Mouse (Mus musculus): ENCODE data around the gene Slc39a10. TPM values are rescaled to one million over a fixed set of nuclear protein-coding genes. Genes with fewer than 3 reads are reported as not detected.

Gene Slc39a10
- polyA plus RNA-seq, 1 experiment from 2014 or later, result 82.1 TPM

GRCm38 (mm10) chr1:46885231-46885630, 7.4 kb downstream of the Slc39a10 start:
- WGBS, result 18% methylated on average over 3 of the region's 3 CpGs
- H3K4me1 ChIP-seq (ENCODE audit: control insufficient read depth, insufficient read depth, low read length), result no peaks in the 10 kb centered on the region

GRCm38 (mm10) chr1:46879951-46880350, 12.7 kb downstream of the Slc39a10 start:
- Histone ChIP-seq H3K36me3 (ENCODE audit: control insufficient read depth, insufficient read depth, low read length) (no peaks in the 10 kb centered on the region), H3K4me3 (ENCODE audit: low read depth, low read length) (no peak overlapping the region), H3K27ac (ENCODE audit: low read depth, low read length) (no peak overlapping the region), H3K27me3 (ENCODE audit: control insufficient read depth, insufficient read depth, low read length) (no peaks in the 10 kb centered on the region), H3K9me3 (ENCODE audit: control insufficient read depth, low read length) (no peaks in the 10 kb centered on the region), H3K4me2 (ENCODE audit: low read depth, low read length) (no peak overlapping the region), H3K4me1 (ENCODE audit: control insufficient read depth, insufficient read depth, low read length) (no peaks in the 10 kb centered on the region), H3K9ac (replicated peaks; ENCODE audit: low read depth, low read length) (no peak overlapping the region)
- no peak for ATAC-seq (ENCODE audit: low read depth)

More at GRCm38 (mm10) chr1:46885231-46885630, 7.4 kb downstream of the Slc39a10 start:
- Histone ChIP-seq H3K27me3 (ENCODE audit: control insufficient read depth, insufficient read depth, low read length) (no peaks in the 10 kb centered on the region), H3K27ac (ENCODE audit: low read depth, low read length) (no peak overlapping the region), H3K9ac (replicated peaks; ENCODE audit: low read depth, low read length) (no peak overlapping the region), H3K4me3 (ENCODE audit: low read depth, low read length) (no peak overlapping the region), H3K4me2 (ENCODE audit: low read depth, low read length) (no peak overlapping the region), H3K36me3 (ENCODE audit: control insufficient read depth, insufficient read depth, low read length) (no peaks in the 10 kb centered on the region), H3K9me3 (ENCODE audit: control insufficient read depth, low read length) (no peaks in the 10 kb centered on the region)
- no peak for ATAC-seq (ENCODE audit: low read depth)

- no peak overlapping the region for H3K9ac ChIP-seq (replicated peaks; ENCODE audit: low read depth, low read length)
- no peak overlapping the region for H3K27ac ChIP-seq (ENCODE audit: low read depth, low read length)
- H3K4me2 ChIP-seq (ENCODE audit: low read depth, low read length), result no peak overlapping the region
- no peaks in the 10 kb centered on the region for H3K27me3 ChIP-seq (ENCODE audit: control insufficient read depth, insufficient read depth, low read length)
- H3K36me3 ChIP-seq (ENCODE audit: control insufficient read depth, insufficient read depth, low read length), result no peaks in the 10 kb centered on the region
- 82% methylated on average over 3 of the region's 3 CpGs for WGBS
- H3K4me1 ChIP-seq (ENCODE audit: control insufficient read depth, insufficient read depth, low read length), result no peaks in the 10 kb centered on the region
- no peak for ATAC-seq (ENCODE audit: low read depth)
- no peaks in the 10 kb centered on the region for H3K9me3 ChIP-seq (ENCODE audit: control insufficient read depth, low read length)
- no peak overlapping the region for H3K4me3 ChIP-seq (ENCODE audit: low read depth, low read length)
Measured at GRCm38 (mm10) chr1:46873770-46874169, 18.9 kb downstream of the Slc39a10 start.

GRCm38 (mm10) chr1:46869788-46870187, 22.9 kb downstream of the Slc39a10 start:
- Histone ChIP-seq H3K27ac (ENCODE audit: low read depth, low read length) (no peak overlapping the region), H3K4me2 (ENCODE audit: low read depth, low read length) (no peak overlapping the region), H3K27me3 (ENCODE audit: control insufficient read depth, insufficient read depth, low read length) (no peaks in the 10 kb centered on the region), H3K4me3 (ENCODE audit: low read depth, low read length) (no peak overlapping the region), H3K9me3 (ENCODE audit: control insufficient read depth, low read length) (no peaks in the 10 kb centered on the region), H3K4me1 (ENCODE audit: control insufficient read depth, insufficient read depth, low read length) (no peaks in the 10 kb centered on the region), H3K9ac (replicated peaks; ENCODE audit: low read depth, low read length) (no peak overlapping the region), H3K36me3 (ENCODE audit: control insufficient read depth, insufficient read depth, low read length) (no peaks in the 10 kb centered on the region)
- no peak for ATAC-seq (ENCODE audit: low read depth)

GRCm38 (mm10) chr1:46864175-46864885, 28.3 kb downstream of the Slc39a10 start:
- H3K36me3 ChIP-seq (ENCODE audit: control insufficient read depth, insufficient read depth, low read length), result no peaks in the 10 kb centered on the region
- no peaks in the 10 kb centered on the region for H3K4me1 ChIP-seq (ENCODE audit: control insufficient read depth, insufficient read depth, low read length)
- no peak overlapping the region for H3K4me3 ChIP-seq (ENCODE audit: low read depth, low read length)
- H3K9me3 ChIP-seq (ENCODE audit: control insufficient read depth, low read length), result no peaks in the 10 kb centered on the region
- 86% methylated on average over 7 of the region's 7 CpGs for WGBS
- no peaks in the 10 kb centered on the region for H3K27me3 ChIP-seq (ENCODE audit: control insufficient read depth, insufficient read depth, low read length)
- H3K4me2 ChIP-seq (ENCODE audit: low read depth, low read length), result no peak overlapping the region
- ATAC-seq (ENCODE audit: low read depth), result no peak
- no peak overlapping the region for H3K27ac ChIP-seq (ENCODE audit: low read depth, low read length)
- no peak overlapping the region for H3K9ac ChIP-seq (replicated peaks; ENCODE audit: low read depth, low read length)

GRCm38 (mm10) chr1:46863434-46863833, 29.2 kb downstream of the Slc39a10 start:
- no peak overlapping the region for H3K4me3 ChIP-seq (ENCODE audit: low read depth, low read length)
- H3K4me1 ChIP-seq (ENCODE audit: control insufficient read depth, insufficient read depth, low read length), result no peaks in the 10 kb centered on the region
- 83% methylated on average over 2 of the region's 2 CpGs for WGBS
- no peak overlapping the region for H3K9ac ChIP-seq (replicated peaks; ENCODE audit: low read depth, low read length)
- H3K36me3 ChIP-seq (ENCODE audit: control insufficient read depth, insufficient read depth, low read length), result no peaks in the 10 kb centered on the region
- no peaks in the 10 kb centered on the region for H3K27me3 ChIP-seq (ENCODE audit: control insufficient read depth, insufficient read depth, low read length)
- no peak overlapping the region for H3K27ac ChIP-seq (ENCODE audit: low read depth, low read length)
- ATAC-seq (ENCODE audit: low read depth), result no peak
- no peak overlapping the region for H3K4me2 ChIP-seq (ENCODE audit: low read depth, low read length)
- no peaks in the 10 kb centered on the region for H3K9me3 ChIP-seq (ENCODE audit: control insufficient read depth, low read length)

GRCm38 (mm10) chr1:46860082-46860481, 32.6 kb downstream of the Slc39a10 start:
- 79% methylated on average over 1 of the region's 1 CpGs for WGBS
- H3K4me3 ChIP-seq (ENCODE audit: low read depth, low read length), result no peak overlapping the region
- no peak overlapping the region for H3K4me2 ChIP-seq (ENCODE audit: low read depth, low read length)
- H3K9ac ChIP-seq (replicated peaks; ENCODE audit: low read depth, low read length), result no peak overlapping the region
- H3K9me3 ChIP-seq (ENCODE audit: control insufficient read depth, low read length), result no peaks in the 10 kb centered on the region
- no peaks in the 10 kb centered on the region for H3K27me3 ChIP-seq (ENCODE audit: control insufficient read depth, insufficient read depth, low read length)
- no peak overlapping the region for H3K27ac ChIP-seq (ENCODE audit: low read depth, low read length)
- no peaks in the 10 kb centered on the region for H3K36me3 ChIP-seq (ENCODE audit: control insufficient read depth, insufficient read depth, low read length)
- no peaks in the 10 kb centered on the region for H3K4me1 ChIP-seq (ENCODE audit: control insufficient read depth, insufficient read depth, low read length)
- ATAC-seq (ENCODE audit: low read depth), result no peak

- Histone ChIP-seq H3K4me2 (ENCODE audit: low read depth, low read length) (no peak overlapping the region), H3K27ac (ENCODE audit: low read depth, low read length) (no peak overlapping the region), H3K36me3 (ENCODE audit: control insufficient read depth, insufficient read depth, low read length) (no peaks in the 10 kb centered on the region), H3K4me1 (ENCODE audit: control insufficient read depth, insufficient read depth, low read length) (no peaks in the 10 kb centered on the region), H3K4me3 (ENCODE audit: low read depth, low read length) (no peak overlapping the region), H3K27me3 (ENCODE audit: control insufficient read depth, insufficient read depth, low read length) (no peaks in the 10 kb centered on the region), H3K9me3 (ENCODE audit: control insufficient read depth, low read length) (no peaks in the 10 kb centered on the region), H3K9ac (replicated peaks; ENCODE audit: low read depth, low read length) (no peak overlapping the region)
- ATAC-seq (ENCODE audit: low read depth), result no peak
- 80% methylated on average over 5 of the region's 5 CpGs for WGBS
Measured at GRCm38 (mm10) chr1:46858579-46858978, 34.1 kb downstream of the Slc39a10 start.

- Histone ChIP-seq H3K4me3 (ENCODE audit: low read depth, low read length) (no peak overlapping the region), H3K4me1 (ENCODE audit: control insufficient read depth, insufficient read depth, low read length) (peaks cover 7% of the 10 kb centered on the region; the same call in 1 of the 2 replicates), H3K4me2 (ENCODE audit: low read depth, low read length) (no peak overlapping the region), H3K27ac (ENCODE audit: low read depth, low read length) (no peak overlapping the region), H3K9ac (replicated peaks; ENCODE audit: low read depth, low read length) (no peak overlapping the region), H3K27me3 (ENCODE audit: control insufficient read depth, insufficient read depth, low read length) (0 out of 2 replicates have a peak, but pooled peaks cover 2% of the 10 kb centered on the region), H3K9me3 (ENCODE audit: control insufficient read depth, low read length) (no peaks in the 10 kb centered on the region), H3K36me3 (ENCODE audit: control insufficient read depth, insufficient read depth, low read length) (no peaks in the 10 kb centered on the region)
- no peak for ATAC-seq (ENCODE audit: low read depth)
- 54% methylated on average over 4 of the region's 4 CpGs for WGBS
Measured at GRCm38 (mm10) chr1:46856498-46856897, 36.2 kb downstream of the Slc39a10 start.

Data from neural tube, embryonic 14.5 days (tissue).